Mouse (Mus musculus): Measurements from ENCODE around the gene E330021D16Rik. TPM values are rescaled to one million over a fixed set of nuclear protein-coding genes. Genes with fewer than 3 reads are reported as not detected.
A peak's percentile ranks its signal among the peaks of the same experiment; 100 is the strongest.

Gene E330021D16Rik
- total RNA-seq, 1 experiment = 0.36 TPM

- Histone ChIP-seq H3K4me3 (ENCODE audit: insufficient read depth in 1 of 2, low read depth in 1 of 2, low read length in 2 of 2, poor library complexity in 1 of 2, severe bottlenecking in 1 of 2) (no peak overlapping the region), H3K9ac (ENCODE audit: insufficient read depth, low read depth, low read length, poor library complexity, severe bottlenecking) (no peak overlapping the region), H3K4me1 (ENCODE audit: control insufficient read depth in 2 of 2, insufficient read depth in 2 of 2, low read length in 2 of 2, poor library complexity in 1 of 2) (no peaks in the 10 kb centered on the region), H3K27ac (ENCODE audit: insufficient read depth, low read depth, low read length, poor library complexity, severe bottlenecking) (no peak overlapping the region), H3K9me3 (ENCODE audit: control insufficient read depth, insufficient read depth, low read depth, low read length) (no peaks in the 10 kb centered on the region), H3K36me3 (ENCODE audit: control insufficient read depth, insufficient read depth, low read length, poor library complexity, severe bottlenecking) (no peaks in the 10 kb centered on the region)
- DNase-seq (ENCODE audit: low read depth, low spot score) = no peak
- in situ Hi-C loops (cut with MboI; ENCODE audit: low sequenced_read_pairs in 2 of 2, unreplicated experiment in 2 of 2) = no loop called here
- TF ChIP-seq ZNF384 (IDR thresholded peaks at IDR 0.05; ENCODE audit: low read depth, low read length) (no peak), HCFC1 (IDR thresholded peaks at IDR 0.05; ENCODE audit: borderline replicate concordance, insufficient read depth, low read length) (no peak), MAFK (IDR thresholded peaks at IDR 0.05; ENCODE audit: insufficient read depth, low read depth, low read length) (no peak), ZC3H11A (IDR thresholded peaks at IDR 0.05; ENCODE audit: borderline replicate concordance, low read depth, low read length) (no peak), CHD2 (IDR thresholded peaks at IDR 0.05; ENCODE audit: low read depth, low read length) (no peak)
Observed at GRCm38 (mm10) chr6:136417864-136418263, 2.5 kb upstream of the E330021D16Rik start.

- H3K36me3 ChIP-seq (ENCODE audit: control insufficient read depth, insufficient read depth, low read length, poor library complexity, severe bottlenecking) = no peaks in the 10 kb centered on the region
- DNase-seq (ENCODE audit: low read depth, low spot score) = no peak
Observed at GRCm38 (mm10) chr6:136413856-136414362, 1.5 kb downstream of the E330021D16Rik start.

GRCm38 (mm10) chr6:136407608-136408192 lies 7.7 kb downstream of the E330021D16Rik start:
- Histone ChIP-seq H3K4me3 (ENCODE audit: insufficient read depth in 1 of 2, low read depth in 1 of 2, low read length in 2 of 2, poor library complexity in 1 of 2, severe bottlenecking in 1 of 2) (no peak overlapping the region), H3K4me1 (ENCODE audit: control insufficient read depth in 2 of 2, insufficient read depth in 2 of 2, low read length in 2 of 2, poor library complexity in 1 of 2) (peaks cover 0 to 3% of the 10 kb centered on the region in 2 experiments; a peak in 1 of 4 replicates), H3K27ac (ENCODE audit: insufficient read depth, low read depth, low read length, poor library complexity, severe bottlenecking) (peak overlapping the region; percentile 29; the same call in 1 of the 2 replicates), H3K9me3 (ENCODE audit: control insufficient read depth, insufficient read depth, low read depth, low read length) (no peaks in the 10 kb centered on the region), H3K9ac (ENCODE audit: insufficient read depth, low read depth, low read length, poor library complexity, severe bottlenecking) (no peak overlapping the region), H3K36me3 (ENCODE audit: control insufficient read depth, insufficient read depth, low read length, poor library complexity, severe bottlenecking) (no peaks in the 10 kb centered on the region)
- TF ChIP-seq MAFK (IDR thresholded peaks at IDR 0.05; ENCODE audit: insufficient read depth, low read depth, low read length) = no peak
- in situ Hi-C loops (cut with MboI; ENCODE audit: low sequenced_read_pairs in 2 of 2, unreplicated experiment in 2 of 2) = loop anchor here (5.0 kb wide), 1 partner anchor 80 kb away; the partner anchor contains the start of gene Gm8994 (in 2 of the 2)
- no peak for DNase-seq (ENCODE audit: low read depth, low spot score)

More at GRCm38 (mm10) chr6:136413856-136414362, 1.5 kb downstream of the E330021D16Rik start:
- in situ Hi-C loops (cut with MboI; ENCODE audit: low sequenced_read_pairs in 2 of 2, unreplicated experiment in 2 of 2) = no loop called here
- H3K9me3 ChIP-seq (ENCODE audit: control insufficient read depth, insufficient read depth, low read depth, low read length) = no peaks in the 10 kb centered on the region
- no peak overlapping the region for H3K4me3 ChIP-seq (ENCODE audit: insufficient read depth in 1 of 2, low read depth in 1 of 2, low read length in 2 of 2, poor library complexity in 1 of 2, severe bottlenecking in 1 of 2)
- TF ChIP-seq CHD2 (IDR thresholded peaks at IDR 0.05; ENCODE audit: low read depth, low read length) = no peak
- no peak for TF ChIP-seq ZC3H11A (IDR thresholded peaks at IDR 0.05; ENCODE audit: borderline replicate concordance, low read depth, low read length)
- TF ChIP-seq ZNF384 (IDR thresholded peaks at IDR 0.05; ENCODE audit: low read depth, low read length) = no peak
- H3K9ac ChIP-seq (ENCODE audit: insufficient read depth, low read depth, low read length, poor library complexity, severe bottlenecking) = no peak overlapping the region
- H3K27ac ChIP-seq (ENCODE audit: insufficient read depth, low read depth, low read length, poor library complexity, severe bottlenecking) = no peak overlapping the region
- H3K4me1 ChIP-seq (ENCODE audit: control insufficient read depth in 2 of 2, insufficient read depth in 2 of 2, low read length in 2 of 2, poor library complexity in 1 of 2) = no peaks in the 10 kb centered on the region

- in situ Hi-C loops (cut with MboI; ENCODE audit: low sequenced_read_pairs in 2 of 2, unreplicated experiment in 2 of 2) = loop anchor here in 1 of 2 experiments (25.0 kb wide), 1 partner anchor 340 kb away; no protein-coding TSS in a partner anchor
- Histone ChIP-seq H3K36me3 (ENCODE audit: control insufficient read depth, insufficient read depth, low read length, poor library complexity, severe bottlenecking) (no peaks in the 10 kb centered on the region), H3K9me3 (ENCODE audit: control insufficient read depth, insufficient read depth, low read depth, low read length) (no peaks in the 10 kb centered on the region), H3K9ac (ENCODE audit: insufficient read depth, low read depth, low read length, poor library complexity, severe bottlenecking) (no peak overlapping the region), H3K4me1 (ENCODE audit: control insufficient read depth in 2 of 2, insufficient read depth in 2 of 2, low read length in 2 of 2, poor library complexity in 1 of 2) (no peaks in the 10 kb centered on the region), H3K4me3 (ENCODE audit: insufficient read depth in 1 of 2, low read depth in 1 of 2, low read length in 2 of 2, poor library complexity in 1 of 2, severe bottlenecking in 1 of 2) (no peak overlapping the region), H3K27ac (ENCODE audit: insufficient read depth, low read depth, low read length, poor library complexity, severe bottlenecking) (no peak overlapping the region)
- TF ChIP-seq HCFC1 (IDR thresholded peaks at IDR 0.05; ENCODE audit: borderline replicate concordance, insufficient read depth, low read length) (no peak), CHD2 (IDR thresholded peaks at IDR 0.05; ENCODE audit: low read depth, low read length) (no peak), MAFK (IDR thresholded peaks at IDR 0.05; ENCODE audit: insufficient read depth, low read depth, low read length) (no peak)
- DNase-seq (ENCODE audit: low read depth, low spot score) = no peak
Observed at GRCm38 (mm10) chr6:136396860-136397259, 18.5 kb downstream of the E330021D16Rik start.

GRCm38 (mm10) chr6:136390262-136390661 lies 25.1 kb downstream of the E330021D16Rik start:
- no peak for TF ChIP-seq MAFK (IDR thresholded peaks at IDR 0.05; ENCODE audit: insufficient read depth, low read depth, low read length)
- TF ChIP-seq ZNF384 (IDR thresholded peaks at IDR 0.05; ENCODE audit: low read depth, low read length) = no peak
- TF ChIP-seq ZC3H11A (IDR thresholded peaks at IDR 0.05; ENCODE audit: borderline replicate concordance, low read depth, low read length) = no peak
- TF ChIP-seq CHD2 (IDR thresholded peaks at IDR 0.05; ENCODE audit: low read depth, low read length) = no peak
- TF ChIP-seq HCFC1 (IDR thresholded peaks at IDR 0.05; ENCODE audit: borderline replicate concordance, insufficient read depth, low read length) = no peak
- no peak for DNase-seq (ENCODE audit: low read depth, low spot score)
- no peaks in the 10 kb centered on the region for H3K36me3 ChIP-seq (ENCODE audit: control insufficient read depth, insufficient read depth, low read length, poor library complexity, severe bottlenecking)
- peaks cover 0 to 7% of the 10 kb centered on the region in 2 experiments; a peak in 2 of 4 replicates for H3K4me1 ChIP-seq (ENCODE audit: control insufficient read depth in 2 of 2, insufficient read depth in 2 of 2, low read length in 2 of 2, poor library complexity in 1 of 2)
- H3K4me3 ChIP-seq (ENCODE audit: insufficient read depth in 1 of 2, low read depth in 1 of 2, low read length in 2 of 2, poor library complexity in 1 of 2, severe bottlenecking in 1 of 2) = no peak overlapping the region
- H3K9ac ChIP-seq (ENCODE audit: insufficient read depth, low read depth, low read length, poor library complexity, severe bottlenecking) = no peak overlapping the region
- no peaks in the 10 kb centered on the region for H3K9me3 ChIP-seq (ENCODE audit: control insufficient read depth, insufficient read depth, low read depth, low read length)
- no peak overlapping the region for H3K27ac ChIP-seq (ENCODE audit: insufficient read depth, low read depth, low read length, poor library complexity, severe bottlenecking)
- in situ Hi-C loops (cut with MboI; ENCODE audit: low sequenced_read_pairs in 2 of 2, unreplicated experiment in 2 of 2) = loop anchor here in 1 of 2 experiments (25.0 kb wide), 1 partner anchor 347 kb away; no protein-coding TSS in a partner anchor
